Mouse (Mus musculus) layer of hippocampus, adult 9-10 months (tissue): ENCODE measurements at regions not wholly inside any gene's neighbourhood (a gene's known extent, or its start where the extent isn't known, plus 50 kb on each side); places are given as distances from the start of the nearest gene placed in this dataset.

Experiments used
- DNase-seq: peaks from one replicate; pipeline ENCODE4 v3.0.0; 2022; ENCODE audit warnings: low spot score

DNA sequence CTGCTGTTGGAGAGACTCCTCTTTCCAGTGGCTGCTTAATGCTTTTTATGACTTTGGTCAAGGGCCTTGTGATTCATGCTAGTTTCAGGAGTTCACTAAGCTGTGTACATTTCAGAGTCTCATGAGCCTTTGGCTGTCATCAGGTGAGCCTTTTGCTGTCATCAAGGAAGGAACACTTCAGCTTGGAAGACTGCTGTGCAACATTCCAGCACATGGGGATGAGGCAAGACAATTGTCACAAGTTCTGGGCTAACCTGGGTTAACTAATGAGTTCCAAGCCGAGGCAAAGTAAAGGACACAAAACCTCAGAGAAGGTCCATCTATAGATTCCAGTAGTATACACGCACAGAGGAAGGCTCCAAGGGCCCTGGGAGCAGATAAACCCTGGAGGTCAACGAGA, 124.8 kb upstream of the Eef2kmt start:
- DNase-seq, result no peak

GRCm38 (mm10) chr16:5377001-5377400, 121.2 kb upstream of the Eef2kmt start:
- DNase-seq, result no peak

DNA sequence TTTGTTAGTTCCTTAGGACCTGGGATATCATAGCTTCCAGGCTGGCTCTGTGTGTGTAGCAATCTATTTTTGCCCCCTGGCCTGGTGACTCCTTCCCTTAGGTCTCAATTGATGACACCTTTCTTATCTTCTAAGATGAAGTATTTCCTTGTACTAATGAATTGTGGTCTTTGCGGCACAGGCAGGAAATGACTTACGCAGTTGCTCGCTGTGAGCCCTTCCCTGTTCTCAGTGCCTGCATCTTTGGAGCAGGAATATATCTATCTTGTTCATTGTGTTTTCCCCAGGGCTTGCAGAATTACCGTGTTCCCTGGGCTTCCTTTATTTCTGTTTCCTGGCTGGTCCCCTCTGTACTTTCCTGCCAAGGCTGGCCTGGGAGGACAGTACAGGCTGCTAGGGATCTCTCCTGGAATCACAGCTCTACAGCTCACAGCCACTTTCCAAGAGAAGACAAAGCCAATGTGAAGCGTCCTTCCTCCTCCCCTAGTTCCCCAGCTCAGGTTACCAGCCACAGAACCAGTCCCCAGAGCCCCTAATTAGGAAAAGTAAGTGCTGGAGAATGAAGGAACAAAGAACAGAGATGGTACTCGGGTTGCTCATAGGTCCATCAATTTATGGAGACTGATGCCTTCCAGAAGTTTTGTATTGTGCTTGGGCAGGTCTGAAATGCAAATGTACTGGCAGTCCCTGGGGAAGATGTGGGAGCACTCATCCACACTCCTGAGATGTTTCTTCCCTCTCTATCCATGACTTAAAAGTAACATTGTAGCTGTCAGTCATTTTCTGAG, 119.2 kb upstream of the Eef2kmt start:
- DNase-seq, result no peak

- no peak for DNase-seq
Observed at GRCm38 (mm10) chr16:5371175-5371893, 115.6 kb upstream of the Eef2kmt start.

DNA sequence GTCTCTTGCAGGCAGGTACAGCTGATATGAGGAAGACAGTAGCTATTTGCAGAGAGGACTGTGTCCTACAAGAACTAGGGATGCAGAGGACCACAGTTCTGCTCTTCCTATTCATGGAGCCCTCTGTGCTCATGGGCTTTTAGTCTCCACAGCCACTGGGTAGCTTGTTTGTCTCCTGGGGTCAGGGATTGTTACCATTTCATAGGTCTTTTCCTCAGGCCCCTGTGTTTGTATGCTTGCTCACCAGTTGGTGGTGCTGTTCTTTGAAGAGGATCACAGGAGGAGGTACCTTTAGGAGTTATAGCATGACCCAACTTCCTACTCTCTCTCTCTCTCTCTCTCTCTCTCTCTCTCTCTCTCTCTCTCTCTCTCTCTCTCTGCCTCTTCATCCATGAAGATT, 114.7 kb upstream of the Eef2kmt start:
- no peak for DNase-seq

DNA sequence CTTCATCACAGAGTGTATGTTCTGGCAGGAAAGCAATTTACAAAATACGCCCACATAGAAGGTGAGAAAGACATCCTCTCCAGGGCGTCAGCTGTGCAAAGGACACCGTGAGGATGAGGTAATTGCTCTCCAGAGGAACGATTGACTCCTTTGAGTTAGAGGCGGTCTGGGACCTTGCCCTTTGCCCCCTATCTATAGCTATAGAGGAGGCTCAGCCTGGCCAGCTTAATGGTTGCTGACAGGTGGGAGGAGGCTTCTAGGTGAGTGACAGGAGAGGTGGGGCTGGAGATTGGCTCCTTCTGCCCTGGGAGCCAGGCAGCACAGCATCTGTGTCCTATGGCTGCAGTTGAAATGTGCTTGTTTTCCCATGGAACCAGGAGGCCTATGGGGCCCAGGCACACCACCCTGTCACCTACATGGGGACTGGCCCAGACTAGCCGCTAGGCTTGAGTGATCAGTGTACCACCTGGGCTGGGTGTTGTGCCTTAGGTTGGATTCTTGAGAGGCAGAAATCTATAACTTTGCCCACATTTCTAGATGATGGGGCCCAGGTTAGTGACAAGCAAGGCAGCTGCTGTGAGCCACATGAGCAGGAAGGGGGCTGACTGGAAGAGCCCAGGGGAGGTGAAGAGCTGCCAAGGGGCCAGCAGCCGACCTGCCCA, 113.2 kb upstream of the Eef2kmt start:
- no peak for DNase-seq

GRCm38 (mm10) chr16:5368357-5368756, 112.6 kb upstream of the Eef2kmt start:
- no peak for DNase-seq

- no peak for DNase-seq
Observed at GRCm38 (mm10) chr16:5367581-5368119, 111.9 kb upstream of the Eef2kmt start.

- DNase-seq, result no peak
Observed at GRCm38 (mm10) chr16:5366021-5366420, 110.2 kb upstream of the Eef2kmt start.

GRCm38 (mm10) chr16:5363007-5363570, 107.3 kb upstream of the Eef2kmt start:
- DNase-seq, result no peak

GRCm38 (mm10) chr16:5359193-5359592, 103.4 kb upstream of the Eef2kmt start:
- no peak for DNase-seq

- no peak for DNase-seq
Observed at GRCm38 (mm10) chr16:5353881-5354280, 98.1 kb upstream of the Eef2kmt start.

- DNase-seq, result no peak
Observed at GRCm38 (mm10) chr16:5351890-5352571, 96.2 kb upstream of the Eef2kmt start.

- DNase-seq, result no peak
Observed at GRCm38 (mm10) chr16:5347151-5347550, 91.4 kb upstream of the Eef2kmt start.

- no peak for DNase-seq
Observed at GRCm38 (mm10) chr16:5342326-5342725, 86.5 kb upstream of the Eef2kmt start.

DNA sequence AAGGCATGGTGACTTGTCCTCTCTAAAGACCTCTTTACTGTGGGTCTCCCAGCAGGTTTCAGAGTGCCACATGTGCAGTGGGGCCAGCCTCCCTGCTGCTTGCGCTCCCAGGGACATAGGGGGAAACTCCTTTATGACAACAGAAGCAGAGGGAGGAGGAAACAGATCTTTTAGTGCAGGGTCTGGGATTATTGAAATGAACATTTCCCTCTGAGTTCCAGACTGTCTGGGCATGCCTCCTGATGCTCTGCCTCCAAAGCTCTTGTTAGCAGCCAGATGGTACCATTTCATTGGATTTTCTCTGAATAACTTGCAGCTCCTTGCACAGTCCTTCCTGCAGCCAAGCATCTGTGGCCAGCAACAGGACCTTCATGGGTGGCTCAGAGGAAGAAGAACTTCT, 60.5 kb upstream of the Eef2kmt start:
- no peak for DNase-seq

DNA sequence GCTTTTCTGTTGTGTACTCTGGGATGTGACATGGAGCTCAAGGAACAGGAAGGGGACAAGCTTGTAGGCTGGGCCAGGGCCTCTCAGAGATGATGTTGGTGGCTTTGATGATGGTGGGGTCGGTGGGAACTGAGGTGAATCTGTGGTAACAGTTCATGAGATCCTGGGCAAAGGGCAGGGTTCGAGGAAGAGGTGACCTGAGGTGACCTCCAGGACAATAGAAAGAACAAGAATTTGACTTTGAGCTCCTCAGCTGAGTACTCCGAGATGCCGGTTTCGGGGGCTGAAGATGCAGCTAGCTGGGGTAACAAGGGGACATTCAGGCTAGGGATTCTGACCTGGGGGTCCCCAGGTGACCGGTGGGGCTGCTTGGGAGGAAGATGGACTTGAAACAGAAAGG, 57.5 kb upstream of the Eef2kmt start:
- no peak for DNase-seq

GRCm38 (mm10) chr16:5311456-5311855, 55.7 kb upstream of the Eef2kmt start:
- no peak for DNase-seq

DNA sequence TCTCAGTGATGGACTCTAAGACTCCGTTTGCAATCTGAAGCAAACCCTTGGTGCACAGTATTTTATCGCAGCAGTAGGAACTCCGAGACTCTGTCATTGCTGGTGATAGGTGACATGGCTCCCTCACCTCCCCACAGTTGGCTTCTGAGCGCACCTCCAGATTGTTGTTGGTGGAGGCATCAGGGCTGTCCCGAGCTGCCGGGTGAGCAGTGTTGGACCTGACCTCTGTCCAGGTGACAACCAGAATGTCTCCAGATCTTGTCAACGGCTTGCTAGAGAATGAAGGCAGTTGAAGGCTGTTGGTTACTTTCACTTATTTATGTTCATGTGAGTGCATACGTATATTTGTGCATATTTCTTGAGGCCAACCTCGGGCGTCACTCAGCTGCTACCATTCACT, 55.0 kb upstream of the Eef2kmt start:
- DNase-seq, result no peak

DNA sequence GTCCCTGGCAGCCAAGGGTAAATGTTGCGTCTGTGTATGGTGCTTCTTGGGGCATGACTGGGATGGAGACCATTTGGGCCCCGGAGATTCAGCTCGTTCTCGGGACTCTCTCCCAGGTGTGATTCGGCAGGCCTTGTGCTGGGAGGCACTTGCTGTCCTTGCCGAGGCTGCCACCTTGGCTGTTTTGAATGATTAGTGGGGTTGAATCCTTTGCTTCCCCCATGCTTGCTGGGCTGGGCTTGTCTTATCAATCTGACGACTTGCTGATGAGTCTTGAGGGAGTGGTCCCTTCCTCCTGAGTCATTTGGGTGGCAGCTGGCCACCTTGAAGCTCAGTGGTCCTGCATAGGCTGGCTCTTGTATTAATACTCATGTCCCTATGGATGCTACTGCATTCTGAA, 52.0 kb upstream of the Eef2kmt start:
- no peak for DNase-seq

DNA sequence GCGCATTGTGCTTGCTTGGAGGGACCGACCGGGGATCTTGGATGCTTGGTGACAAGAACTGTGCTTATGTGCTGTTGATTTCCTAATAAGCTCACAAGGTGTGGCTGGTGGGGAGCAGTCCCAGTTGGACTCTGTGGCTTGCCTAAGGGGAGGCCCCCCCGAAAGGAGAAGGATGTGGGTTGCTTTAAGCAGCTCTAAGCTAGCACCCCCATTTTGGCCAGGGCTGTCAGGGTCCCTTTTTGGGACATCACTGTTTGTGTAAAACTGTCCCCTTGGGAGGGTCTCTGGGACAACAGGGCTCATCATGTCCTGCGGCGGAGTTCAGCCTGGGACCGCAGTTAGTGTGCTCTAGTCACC, 51.4 kb upstream of the Eef2kmt start:
- DNase-seq, result no peak
